Mouse (Mus musculus) kidney, postnatal 14 days (tissue): ENCODE measurements at regions not wholly inside any gene's neighbourhood (a gene's known extent, or its start where the extent isn't known, plus 50 kb on each side); places are given as distances from the start of the nearest gene placed in this dataset.
A peak's percentile ranks its signal among the peaks of the same experiment; 100 is the strongest.

Source experiments
- DNase-seq: peaks from one replicate; pipeline ENCODE4 v3.0.0; 2022; ENCODE audit warnings: mixed read lengths

GRCm38 (mm10) chr14:105950924-105951323, 54.3 kb upstream of the Spry2 start:
- DNase-seq, result no peak

GRCm38 (mm10) chr14:105955082-105955481, 58.5 kb upstream of the Spry2 start:
- DNase-seq, result no peak

DNA sequence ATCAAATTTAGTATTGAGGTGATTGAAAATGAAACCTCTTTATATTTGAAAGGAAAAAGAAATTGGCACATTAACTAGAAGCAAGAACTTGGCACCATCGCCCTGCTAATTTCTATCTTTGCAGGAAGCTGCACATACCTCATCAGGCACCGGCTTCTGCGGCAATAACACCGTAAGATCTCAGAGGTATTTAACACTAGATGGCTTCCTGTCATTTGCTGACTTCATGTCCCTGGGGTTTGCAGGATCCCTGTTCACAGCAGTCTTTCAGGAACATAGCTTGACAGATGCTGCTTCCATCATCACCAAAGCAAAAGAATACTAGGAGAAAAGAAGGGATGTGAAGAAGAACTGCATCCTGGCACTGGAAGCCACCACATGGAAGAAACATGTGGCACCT, 60.2 kb upstream of the Spry2 start:
- DNase-seq, result no peak

GRCm38 (mm10) chr14:105958005-105958404, 61.4 kb upstream of the Spry2 start:
- no peak for DNase-seq

DNA sequence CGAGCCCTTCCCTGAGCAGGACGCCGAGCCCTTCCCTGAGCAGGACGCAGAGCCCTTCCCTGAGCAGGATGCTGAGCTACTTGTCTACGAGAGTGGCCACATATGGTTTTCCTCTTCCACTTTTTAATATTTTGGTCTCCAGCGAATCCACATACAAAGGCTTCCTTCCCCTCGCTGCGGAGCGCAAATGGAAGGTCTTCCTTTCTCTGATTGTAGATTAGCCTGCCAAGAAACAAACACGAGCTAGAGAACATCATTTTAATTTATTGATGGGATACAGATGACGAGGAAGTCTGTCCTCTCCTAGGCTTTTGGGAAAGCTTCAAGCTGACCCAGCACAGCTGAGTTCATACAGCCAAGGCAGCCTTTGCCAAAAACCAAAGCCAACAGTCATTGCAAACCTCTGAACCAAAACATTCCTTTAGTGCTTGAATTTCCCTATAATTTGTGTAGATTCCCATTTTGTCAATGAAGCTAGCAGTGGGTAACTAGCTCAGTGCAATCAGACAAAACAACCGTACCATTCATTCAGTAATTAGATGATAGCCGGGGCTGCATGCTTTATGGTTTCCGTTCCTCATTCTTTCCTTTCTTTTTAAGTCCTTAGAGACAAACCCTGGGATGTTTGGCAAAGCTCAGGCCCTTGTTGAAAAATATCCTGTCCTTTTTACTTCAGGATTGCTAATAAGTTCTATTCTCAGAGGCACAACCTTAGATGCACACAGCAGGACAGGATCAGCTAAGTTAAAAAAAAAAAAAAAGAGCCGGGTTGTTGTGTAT, 83.1 kb upstream of the Spry2 start:
- peak; percentile 75 for DNase-seq

GRCm38 (mm10) chr14:105980324-105980680, 83.7 kb upstream of the Spry2 start:
- DNase-seq, result no peak

- no peak for DNase-seq
Observed at GRCm38 (mm10) chr14:105987341-105987882, 90.8 kb upstream of the Spry2 start.

- no peak for DNase-seq
Observed at GRCm38 (mm10) chr14:105988738-105989137, 92.1 kb upstream of the Spry2 start.

- DNase-seq, result no peak
Observed at GRCm38 (mm10) chr14:105993124-105993523, 96.5 kb upstream of the Spry2 start.

GRCm38 (mm10) chr14:105999801-106000200, 103.2 kb upstream of the Spry2 start:
- DNase-seq, result peak; percentile 37

DNA sequence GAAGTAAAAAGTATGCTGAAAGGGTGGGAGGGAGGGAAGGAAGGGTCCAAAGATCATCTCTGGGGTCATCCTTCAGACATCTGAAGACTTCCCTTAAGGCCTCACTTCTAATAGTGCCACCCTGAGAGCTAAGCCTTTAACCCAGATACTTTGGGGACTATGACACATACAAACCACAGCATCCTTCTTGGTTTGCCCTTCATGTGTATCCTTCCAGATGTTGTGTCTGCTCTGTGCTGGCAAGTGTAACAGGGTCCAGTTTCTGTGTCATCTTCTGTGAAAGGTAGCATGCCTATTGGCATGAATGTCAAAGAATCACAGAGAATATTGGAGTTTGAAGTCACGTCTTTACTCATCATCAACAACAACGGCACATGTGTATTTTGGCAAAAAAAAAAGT, 98.2 kb upstream of the Trim52 start:
- DNase-seq, result no peak

- no peak for DNase-seq
Observed at GRCm38 (mm10) chr14:106008951-106009350, 97.0 kb upstream of the Trim52 start.

- no peak for DNase-seq
Observed at GRCm38 (mm10) chr14:106010961-106011360, 95.0 kb upstream of the Trim52 start.

DNA sequence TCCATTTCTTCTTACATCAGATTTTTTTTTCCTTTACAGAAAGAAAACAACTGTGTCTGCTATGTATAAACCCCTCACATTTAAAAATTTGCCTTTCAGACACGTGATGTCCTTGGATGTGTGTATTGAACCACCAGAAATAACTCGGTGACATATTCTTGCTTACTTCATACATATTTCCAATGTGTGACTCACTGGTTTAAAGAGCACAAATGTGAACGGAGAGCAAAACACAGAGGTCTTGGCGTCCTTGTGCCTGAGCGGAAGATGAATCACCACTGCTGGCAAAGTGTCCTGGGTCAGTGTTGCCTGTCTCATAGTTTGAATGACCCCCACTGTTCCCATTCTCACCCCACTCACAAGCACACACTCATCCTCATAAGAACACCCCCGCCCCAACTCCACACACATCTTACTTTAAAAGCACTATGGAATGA, 94.0 kb upstream of the Trim52 start:
- peak; percentile 44 for DNase-seq

GRCm38 (mm10) chr14:106022806-106023205, 83.2 kb upstream of the Trim52 start:
- no peak for DNase-seq

- DNase-seq, result no peak
Observed at GRCm38 (mm10) chr14:106026815-106027214, 79.2 kb upstream of the Trim52 start.

DNA sequence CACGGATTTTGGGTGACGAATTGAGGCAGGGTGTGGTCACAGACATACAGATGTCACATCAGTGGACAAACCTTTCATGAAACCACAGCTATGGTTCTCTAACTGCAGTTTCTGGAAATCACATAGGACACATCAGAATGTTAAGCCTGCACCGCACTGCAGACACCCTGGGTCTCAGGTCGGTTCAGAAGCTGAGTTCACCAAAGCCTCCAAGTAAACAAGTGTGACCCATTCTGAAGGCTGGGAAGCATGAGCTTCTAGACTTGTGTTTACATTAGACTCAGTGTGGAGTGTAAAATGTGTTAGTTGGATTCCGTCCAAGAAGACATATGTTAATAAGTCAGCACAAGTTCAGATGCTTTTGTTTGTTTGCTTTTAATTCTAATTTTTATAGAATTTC, 78.3 kb upstream of the Trim52 start:
- no peak for DNase-seq

GRCm38 (mm10) chr14:106031094-106031493, 74.9 kb upstream of the Trim52 start:
- DNase-seq, result no peak

DNA sequence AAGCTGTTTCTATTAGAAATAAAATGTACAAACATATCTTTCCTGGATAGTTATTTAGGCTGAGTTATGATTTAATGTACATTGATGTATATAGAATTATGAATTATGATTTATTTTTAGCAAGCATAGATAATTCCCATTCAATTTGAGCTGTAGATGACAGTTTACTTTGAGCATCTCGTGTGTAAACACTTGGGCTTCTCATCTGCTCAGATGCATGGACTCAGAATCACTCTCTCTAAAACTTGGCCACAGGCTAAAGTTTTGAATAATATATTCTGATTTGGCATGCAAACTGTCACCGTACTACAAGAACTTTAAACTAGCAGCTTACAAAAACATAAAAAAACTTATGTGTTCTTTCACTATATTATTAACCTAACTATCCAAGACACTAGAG, 72.2 kb upstream of the Trim52 start:
- DNase-seq, result no peak

- DNase-seq, result no peak
Observed at GRCm38 (mm10) chr14:106034933-106035665, 70.9 kb upstream of the Trim52 start.

DNA sequence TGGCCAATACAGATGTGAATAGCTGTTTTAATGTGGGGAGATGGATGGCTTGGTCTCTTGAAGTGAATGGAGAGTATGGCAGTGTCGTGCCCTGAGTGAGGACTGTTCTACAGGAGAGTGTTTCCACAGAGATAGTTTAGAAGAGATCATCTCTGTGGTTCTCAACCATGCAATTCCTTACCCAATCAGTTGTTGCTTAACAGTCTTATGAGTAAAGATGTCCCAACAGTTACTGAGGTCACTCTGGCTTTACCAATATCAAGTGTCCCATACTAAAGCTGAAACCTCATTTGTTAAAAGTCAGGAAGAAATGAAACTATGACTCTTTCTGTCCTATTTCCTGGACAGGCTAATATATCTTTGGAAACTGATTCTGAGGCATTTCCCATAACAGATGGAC, 61.7 kb upstream of the Trim52 start:
- DNase-seq, result no peak

- no peak for DNase-seq
Observed at GRCm38 (mm10) chr14:106050231-106050630, 55.8 kb upstream of the Trim52 start.

- no peak for DNase-seq
Observed at GRCm38 (mm10) chr14:106052585-106053551, 53.1 kb upstream of the Trim52 start.
